Mouse (Mus musculus) spleen, adult 2 months (tissue): ENCODE measurements around the gene S100a13.

Experiments used
- CTCF ChIP-seq: fragments of 200-500 bp; IDR thresholded peaks from 2 replicates; pipeline ENCODE4 v1.5.1; 2011; ENCODE audit warnings: mild to moderate bottlenecking, inconsistent platforms; ENCODE audit not compliant: insufficient read depth, insufficient read length, insufficient replicate concordance; ENCODE audit errors: extremely low read depth
- POLR2A ChIP-seq: fragments of 200-500 bp; IDR thresholded peaks from 2 replicates; pipeline ENCODE4 v1.6.1; 2011; ENCODE audit warnings: low read depth, low read length, inconsistent platforms

DNA sequence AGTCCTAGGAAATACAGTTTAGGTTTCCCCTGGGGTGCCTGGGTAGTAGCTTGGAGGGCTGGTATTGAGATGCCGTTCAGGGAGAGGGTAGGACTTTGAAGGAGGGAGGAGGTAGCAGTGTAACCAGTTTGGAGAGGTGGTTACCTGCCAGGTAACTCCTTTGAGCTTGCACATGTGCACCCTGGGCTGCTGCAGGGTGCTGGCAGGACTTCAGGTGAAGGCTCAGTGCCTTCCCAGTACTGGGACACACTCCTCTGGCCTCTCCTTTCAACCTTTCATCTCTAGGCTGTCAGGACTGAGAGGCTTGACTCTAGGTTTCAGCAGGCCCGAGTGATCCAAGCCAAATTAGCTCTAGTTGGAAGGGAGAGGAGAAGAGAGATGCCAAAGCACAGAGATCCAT is 11.8 kb downstream of the S100a13 start:
- no peak for TF ChIP-seq POLR2A
- no peak for TF ChIP-seq CTCF
